Mouse (Mus musculus) testis, adult 10 weeks (tissue): ENCODE measurements around the gene Olfr150. TPM values are rescaled to one million over a fixed set of nuclear protein-coding genes. Genes with fewer than 3 reads are reported as not detected.

ENCODE experiments used
- polyA plus RNA-seq: library from polyadenylated mRNA; stranded (reverse); fragments of 350-450 nt; fragmentation: Illumina TruSeq; extraction: RNeasy Lipid Tissue Mini Kit (QIAGEN cat#74804); gene quantifications from one replicate; pipeline ENCODE4 v1.2.3, GENCODE M21; 2014; ENCODE audit warnings: low read depth, low replicate concordance

Olfr150 gene
- polyA plus RNA-seq: not detected

DNA sequence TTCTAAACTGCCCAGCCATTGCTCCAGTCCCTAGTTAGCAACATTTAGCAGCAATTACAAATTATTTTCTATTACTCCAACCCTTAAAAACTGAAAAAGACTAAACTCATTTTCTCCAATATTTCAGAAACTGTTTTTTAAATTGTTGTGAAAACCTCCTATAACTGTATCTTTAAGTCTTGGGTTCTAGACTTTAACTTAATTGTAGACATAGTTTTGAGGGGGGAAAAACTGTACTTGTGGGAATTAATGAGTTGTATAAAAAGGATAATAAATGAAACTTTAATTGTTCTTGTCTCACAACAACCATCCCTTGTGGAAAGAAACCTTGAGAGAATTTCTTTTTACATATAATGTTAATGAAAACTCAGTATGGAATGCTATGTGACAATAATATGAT, at the start of gene Olfr150:
Gene Olfr150 (plus strand): TSS at position 301 of the 400 bp plus-strand sequence.

DNA sequence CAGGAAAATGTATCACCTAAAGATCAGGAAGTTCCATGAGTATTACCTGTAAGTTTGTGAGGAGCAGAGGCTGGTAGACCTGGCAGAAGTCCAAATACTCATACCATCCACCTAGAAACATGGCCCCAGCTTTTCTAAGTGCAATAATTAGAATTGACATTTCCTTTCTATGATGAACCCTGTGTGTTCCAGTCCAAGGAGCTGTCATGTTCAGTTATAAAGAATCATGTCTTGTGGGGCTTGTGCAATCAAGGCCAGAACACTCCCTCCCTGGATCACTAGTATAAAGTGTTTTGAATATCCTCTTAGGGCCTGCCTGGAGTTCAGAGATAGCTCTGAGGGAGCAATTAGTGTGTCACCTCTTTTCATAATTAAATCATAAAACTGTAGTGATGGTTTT, 23.8 kb upstream of the Olfr150 start, which contains the start of gene Olfr149:
Gene Olfr149 (minus strand): TSS at position 101 of the 400 bp plus-strand sequence.

DNA sequence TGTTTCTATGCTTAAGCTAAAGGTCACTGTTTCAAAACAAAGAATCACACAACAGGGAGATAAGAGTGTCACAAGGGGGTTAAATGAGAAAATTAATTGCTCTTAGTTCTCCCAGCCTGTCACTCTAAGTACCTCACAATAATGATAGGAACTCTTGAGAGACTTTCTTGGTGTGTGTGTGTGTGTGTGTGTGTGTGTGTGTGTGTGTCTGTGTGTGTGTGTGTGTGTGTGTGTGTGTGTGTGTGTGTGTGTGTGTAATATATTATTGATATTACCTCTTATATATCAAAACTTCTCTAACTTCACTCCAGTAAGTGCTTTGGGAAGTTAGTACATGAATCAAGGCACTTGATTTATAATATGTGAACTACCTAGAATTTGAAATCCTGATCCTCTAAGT, 19.7 kb upstream of the Olfr150 start, which contains the start of gene Olfr965:
Gene Olfr965 (plus strand): TSS at position 301 of the 400 bp plus-strand sequence.

DNA sequence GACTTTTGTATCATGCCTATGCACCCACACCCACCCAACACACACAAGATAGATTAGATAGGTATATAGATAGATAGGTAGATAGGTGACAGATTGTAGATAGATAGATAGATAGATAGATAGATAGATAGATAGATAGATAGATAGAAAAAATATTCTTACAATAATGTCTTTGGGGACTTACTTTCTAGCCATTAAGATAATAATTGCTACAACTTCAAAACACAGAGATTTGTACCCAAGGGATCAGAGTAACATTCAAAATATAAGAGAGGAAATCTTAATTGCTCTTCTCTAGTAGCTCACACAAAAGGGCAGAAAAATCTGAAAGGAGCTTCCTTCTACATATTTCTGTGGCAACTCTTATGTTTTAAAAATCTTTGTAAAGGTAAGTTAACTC, 15.2 kb downstream of the Olfr150 start, which contains the start of gene Olfr967:
Gene Olfr967 (plus strand): TSS at position 301 of the 400 bp plus-strand sequence.

GRCm38 (mm10) chr9:39783153-39783552, 52.4 kb downstream of the Olfr150 start, which contains the start of gene Olfr968:
TSS of gene Olfr968 (minus strand) at chr9:39783253.

Other genes with a start within 250 kb of the Olfr150 start
- not detected for gene Olfr44, start 237.0 kb upstream of the Olfr150 start, polyA plus RNA-seq
- gene Olfr957, start 215.2 kb upstream of the Olfr150 start, polyA plus RNA-seq: not detected
- not detected for gene Olfr958, start 176.9 kb upstream of the Olfr150 start, polyA plus RNA-seq
- not detected for gene Olfr959, start 155.4 kb upstream of the Olfr150 start, polyA plus RNA-seq
- 0.08 TPM for gene AW551984, start 126.6 kb upstream of the Olfr150 start, polyA plus RNA-seq
- gene Olfr148, start 120.3 kb upstream of the Olfr150 start, polyA plus RNA-seq: not detected
- gene Olfr960, start 109.6 kb upstream of the Olfr150 start, polyA plus RNA-seq: not detected
- gene Olfr961, start 85.9 kb upstream of the Olfr150 start, polyA plus RNA-seq: not detected
- gene Olfr963, start 63.8 kb upstream of the Olfr150 start, polyA plus RNA-seq: not detected
- not detected for gene Olfr149, start 23.9 kb upstream of the Olfr150 start, polyA plus RNA-seq
- not detected for gene Olfr965, start 19.6 kb upstream of the Olfr150 start, polyA plus RNA-seq
- not detected for gene Olfr967, start 15.3 kb downstream of the Olfr150 start, polyA plus RNA-seq
- not detected for gene Olfr968, start 52.3 kb downstream of the Olfr150 start, polyA plus RNA-seq
- gene Olfr969, start 60.0 kb downstream of the Olfr150 start, polyA plus RNA-seq: not detected
- gene Olfr970, start 77.9 kb downstream of the Olfr150 start, polyA plus RNA-seq: not detected
- gene Olfr971, start 105.9 kb downstream of the Olfr150 start, polyA plus RNA-seq: not detected
- not detected for gene Olfr972, start 135.4 kb downstream of the Olfr150 start, polyA plus RNA-seq
- not detected for gene Olfr229, start 176.4 kb downstream of the Olfr150 start, polyA plus RNA-seq
- gene Olfr974, start 206.5 kb downstream of the Olfr150 start, polyA plus RNA-seq: not detected
- gene Olfr975, start 221.1 kb downstream of the Olfr150 start, polyA plus RNA-seq: 0.29 TPM
- 0.43 TPM for gene Olfr976, start 230.2 kb downstream of the Olfr150 start, polyA plus RNA-seq